Mouse (Mus musculus) brain, embryonic 14.5 days (tissue): ENCODE data around the gene Tsku.

Experiments
- CTCF ChIP-seq: fragments of 200-500 bp; IDR thresholded peaks from 2 replicates; pipeline ENCODE4 v1.5.1; 2012; ENCODE audit warnings: inconsistent platforms, mild to moderate bottlenecking, moderate library complexity, borderline replicate concordance; ENCODE audit not compliant: insufficient read depth, insufficient read length; ENCODE audit errors: extremely low read depth
- POLR2A ChIP-seq: fragments of 200-500 bp; IDR thresholded peaks from 2 replicates; pipeline ENCODE4 v1.6.1; 2012; ENCODE audit warnings: mild to moderate bottlenecking, inconsistent platforms, borderline replicate concordance; ENCODE audit not compliant: poor library complexity, insufficient read depth, insufficient read length, severe bottlenecking; ENCODE audit errors: extremely low read depth

GRCm38 (mm10) chr7:98332678-98333397, 28.3 kb downstream of the Tsku start:
- no peak for TF ChIP-seq CTCF
- TF ChIP-seq POLR2A, result no peak
